Mouse (Mus musculus) liver, adult 2 months (tissue): ENCODE measurements at regions not wholly inside any gene's neighbourhood (a gene's known extent, or its start where the extent isn't known, plus 50 kb on each side); places are given as distances from the start of the nearest gene placed in this dataset.

Experiments
- CTCF ChIP-seq: fragments of 200-500 bp; IDR thresholded peaks from 2 replicates; pipeline ENCODE4 v1.5.1; 2011; ENCODE audit warnings: low read depth, low read length, control low read depth
- POLR2A ChIP-seq: fragments of 200-500 bp; IDR thresholded peaks from 2 replicates; pipeline ENCODE4 v1.6.1; 2011; ENCODE audit warnings: low read length, control low read depth; ENCODE audit not compliant: insufficient read depth; ENCODE audit errors: extremely low read depth

DNA sequence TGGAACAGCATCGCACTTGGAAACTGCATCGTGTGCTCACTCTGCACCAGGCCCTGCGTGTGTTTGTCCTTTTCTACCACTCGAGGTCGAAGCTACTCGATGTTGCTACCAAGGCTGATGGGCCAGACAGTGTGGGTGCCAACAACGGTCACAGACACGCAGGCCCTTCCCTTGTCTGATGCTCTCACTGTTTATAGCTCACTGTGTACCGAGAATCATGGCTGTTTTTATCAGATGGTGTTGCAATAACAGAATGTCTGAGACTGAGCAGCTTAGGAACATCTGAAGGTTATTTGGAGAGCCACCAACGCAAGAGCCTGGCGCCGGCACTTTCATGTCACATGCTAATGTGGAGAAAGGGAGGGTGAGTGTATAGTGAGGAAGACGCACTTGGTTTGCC is 51.1 kb upstream of the Msx1 start:
- TF ChIP-seq CTCF = no peak
- no peak for TF ChIP-seq POLR2A
